Mouse (Mus musculus): ENCODE measurements around the gene Scn8a. TPM values are rescaled to one million over a fixed set of nuclear protein-coding genes. Genes with fewer than 3 reads are reported as not detected.
A peak's percentile ranks its signal among the peaks of the same experiment; 100 is the strongest.

Gene Scn8a
- polyA plus RNA-seq, 1 experiment from 2014 or later: 19.0 TPM

- Histone ChIP-seq H3K4me1 (ENCODE audit: control insufficient read depth, insufficient read depth, low read length) (peaks cover 23% of the 10 kb centered on the region), H3K9me3 (ENCODE audit: control insufficient read depth, low read length) (no peaks in the 10 kb centered on the region), H3K4me2 (ENCODE audit: low read length) (peak overlapping the region; percentile 89), H3K36me3 (ENCODE audit: control insufficient read depth, insufficient read depth, low read length) (no peaks in the 10 kb centered on the region), H3K27me3 (ENCODE audit: control insufficient read depth, insufficient read depth, low read length) (no peaks in the 10 kb centered on the region), H3K4me3 (replicated peaks; ENCODE audit: low read depth, low read length) (peak overlapping the region; percentile 58), H3K9ac (replicated peaks; ENCODE audit: low read length) (peak overlapping the region; percentile 76; the same call in 1 of the 2 replicates), H3K27ac (replicated peaks; ENCODE audit: low read depth, low read length) (peak overlapping the region; percentile 73)
- WGBS: 3% methylated on average over 26 of the region's 26 CpGs
- ATAC-seq (ENCODE audit: low FRiP score, low TSS enrichment) (peak; percentile 19; the same call in 1 of the 2 replicates), DNase-seq (peak; percentile 63)
These were observed 206.7 kb downstream of the Scn8a start for GRCm38 (mm10) chr15:101076071-101077000.

GRCm38 (mm10) chr15:101077001-101077812, 207.5 kb downstream of the Scn8a start:
- peaks cover 23% of the 10 kb centered on the region for H3K4me1 ChIP-seq (ENCODE audit: control insufficient read depth, insufficient read depth, low read length)
- H3K9me3 ChIP-seq (ENCODE audit: control insufficient read depth, low read length): no peaks in the 10 kb centered on the region
- peak overlapping the region; percentile 89 for H3K4me2 ChIP-seq (ENCODE audit: low read length)
- peak overlapping the region; percentile 58 for H3K4me3 ChIP-seq (replicated peaks; ENCODE audit: low read depth, low read length)
- peak overlapping the region; percentile 76 for H3K9ac ChIP-seq (replicated peaks; ENCODE audit: low read length)
- H3K27ac ChIP-seq (replicated peaks; ENCODE audit: low read depth, low read length): peak overlapping the region; percentile 73
- DNase-seq: peak; percentile 70
- ATAC-seq (ENCODE audit: low FRiP score, low TSS enrichment): peak; percentile 40
- H3K36me3 ChIP-seq (ENCODE audit: control insufficient read depth, insufficient read depth, low read length): no peaks in the 10 kb centered on the region
- WGBS: under 1% methylated on average over 34 of the region's 34 CpGs
- no peaks in the 10 kb centered on the region for H3K27me3 ChIP-seq (ENCODE audit: control insufficient read depth, insufficient read depth, low read length)

GRCm38 (mm10) chr15:101077813-101078730, 208.4 kb downstream of the Scn8a start, which contains the start of gene Fignl2:
Gene Fignl2 (minus strand): TSS chr15:101078567.
- Histone ChIP-seq H3K27me3 (ENCODE audit: control insufficient read depth, insufficient read depth, low read length) (no peaks in the 10 kb centered on the region), H3K4me3 (replicated peaks; ENCODE audit: low read depth, low read length) (peak within 1 kb of the TSS; percentile 58), H3K9me3 (ENCODE audit: control insufficient read depth, low read length) (no peaks in the 10 kb centered on the region), H3K4me1 (ENCODE audit: control insufficient read depth, insufficient read depth, low read length) (peaks cover 23% of the 10 kb centered on the region), H3K27ac (replicated peaks; ENCODE audit: low read depth, low read length) (peak within 1 kb of the TSS; percentile 73), H3K9ac (replicated peaks; ENCODE audit: low read length) (peak within 1 kb of the TSS; percentile 76), H3K36me3 (ENCODE audit: control insufficient read depth, insufficient read depth, low read length) (no peaks in the 10 kb centered on the region), H3K4me2 (ENCODE audit: low read length) (peak within 1 kb of the TSS; percentile 89)
- DNase-seq (peak; percentile 47), ATAC-seq (ENCODE audit: low FRiP score, low TSS enrichment) (peak; percentile 41)
- WGBS: under 1% methylated on average over 75 of the region's 96 CpGs

- Histone ChIP-seq H3K36me3 (ENCODE audit: control insufficient read depth, insufficient read depth, low read length) (no peaks in the 10 kb centered on the region), H3K4me3 (replicated peaks; ENCODE audit: low read depth, low read length) (peak overlapping the region; percentile 58), H3K4me1 (ENCODE audit: control insufficient read depth, insufficient read depth, low read length) (peaks cover 23% of the 10 kb centered on the region), H3K27me3 (ENCODE audit: control insufficient read depth, insufficient read depth, low read length) (no peaks in the 10 kb centered on the region), H3K4me2 (ENCODE audit: low read length) (peak overlapping the region; percentile 89), H3K9me3 (ENCODE audit: control insufficient read depth, low read length) (no peaks in the 10 kb centered on the region), H3K27ac (replicated peaks; ENCODE audit: low read depth, low read length) (peak overlapping the region; percentile 73; the same call in 1 of the 2 replicates), H3K9ac (replicated peaks; ENCODE audit: low read length) (peak overlapping the region; percentile 76)
- DNase-seq (peak; percentile 65), ATAC-seq (ENCODE audit: low FRiP score, low TSS enrichment) (peak; percentile 46)
- 2% methylated on average over 30 of the region's 30 CpGs for WGBS
These were observed 209.1 kb downstream of the Scn8a start for GRCm38 (mm10) chr15:101078731-101079156.

- Histone ChIP-seq H3K36me3 (ENCODE audit: control insufficient read depth, insufficient read depth, low read length) (no peaks in the 10 kb centered on the region), H3K4me1 (ENCODE audit: control insufficient read depth, insufficient read depth, low read length) (peaks cover 23% of the 10 kb centered on the region), H3K9ac (replicated peaks; ENCODE audit: low read length) (no peak overlapping the region), H3K4me2 (ENCODE audit: low read length) (no peak overlapping the region), H3K27me3 (ENCODE audit: control insufficient read depth, insufficient read depth, low read length) (no peaks in the 10 kb centered on the region), H3K4me3 (replicated peaks; ENCODE audit: low read depth, low read length) (no peak overlapping the region), H3K27ac (replicated peaks; ENCODE audit: low read depth, low read length) (no peak overlapping the region), H3K9me3 (ENCODE audit: control insufficient read depth, low read length) (no peaks in the 10 kb centered on the region)
- 78% methylated on average over 9 of the region's 9 CpGs for WGBS
- ATAC-seq (ENCODE audit: low FRiP score, low TSS enrichment) (no peak), DNase-seq (no peak)
These were observed 210.4 kb downstream of the Scn8a start for GRCm38 (mm10) chr15:101080031-101080520.

- H3K27ac ChIP-seq (replicated peaks; ENCODE audit: low read depth, low read length): no peak overlapping the region
- no peak overlapping the region for H3K4me2 ChIP-seq (ENCODE audit: low read length)
- H3K36me3 ChIP-seq (ENCODE audit: control insufficient read depth, insufficient read depth, low read length): no peaks in the 10 kb centered on the region
- no peaks in the 10 kb centered on the region for H3K9me3 ChIP-seq (ENCODE audit: control insufficient read depth, low read length)
- H3K27me3 ChIP-seq (ENCODE audit: control insufficient read depth, insufficient read depth, low read length): no peaks in the 10 kb centered on the region
- no peak overlapping the region for H3K9ac ChIP-seq (replicated peaks; ENCODE audit: low read length)
- H3K4me1 ChIP-seq (ENCODE audit: control insufficient read depth, insufficient read depth, low read length): peaks cover 14% of the 10 kb centered on the region
- 83% methylated on average over 7 of the region's 7 CpGs for WGBS
- ATAC-seq (ENCODE audit: low FRiP score, low TSS enrichment) (no peak), DNase-seq (no peak)
- no peak overlapping the region for H3K4me3 ChIP-seq (replicated peaks; ENCODE audit: low read depth, low read length)
These were observed 211.4 kb downstream of the Scn8a start for GRCm38 (mm10) chr15:101081035-101081548.

GRCm38 (mm10) chr15:101082236-101082635, 212.6 kb downstream of the Scn8a start:
- ATAC-seq (ENCODE audit: low FRiP score, low TSS enrichment): no peak
- Histone ChIP-seq H3K4me3 (replicated peaks; ENCODE audit: low read depth, low read length) (no peak overlapping the region), H3K4me2 (ENCODE audit: low read length) (no peak overlapping the region), H3K36me3 (ENCODE audit: control insufficient read depth, insufficient read depth, low read length) (no peaks in the 10 kb centered on the region), H3K4me1 (ENCODE audit: control insufficient read depth, insufficient read depth, low read length) (peaks cover 4% of the 10 kb centered on the region; the same call in 1 of the 2 replicates), H3K27me3 (ENCODE audit: control insufficient read depth, insufficient read depth, low read length) (no peaks in the 10 kb centered on the region), H3K9me3 (ENCODE audit: control insufficient read depth, low read length) (no peaks in the 10 kb centered on the region), H3K9ac (replicated peaks; ENCODE audit: low read length) (no peak overlapping the region), H3K27ac (replicated peaks; ENCODE audit: low read depth, low read length) (no peak overlapping the region)
- WGBS: 65% methylated on average over 4 of the region's 4 CpGs
- no peak for DNase-seq
